Mouse (Mus musculus) midbrain, embryonic 11.5 days (tissue): Measurements from ENCODE around the gene Ddx43. TPM values are rescaled to one million over a fixed set of nuclear protein-coding genes. Genes with fewer than 3 reads are reported as not detected.

ENCODE experiments used
- ATAC-seq: fragments of 200-750 bp; cut with Nextera tagmentation; 2 replicates; pipeline ENCODE4 v1.8.0; 2017; ENCODE audit warnings: moderate TSS enrichment, moderate library complexity; ENCODE audit not compliant: low FRiP score
- DNase-seq: peaks from one replicate; pipeline ENCODE4 v3.0.0; 2015; ENCODE audit warnings: low spot score; ENCODE audit errors: missing footprints
- H3K27ac ChIP-seq: fragments of 300-500 bp; sonication (generic); 2 replicates; pipeline ENCODE4 v1.5.1; 2014; ENCODE audit warnings: low read depth, low read length
- H3K27me3 ChIP-seq: fragments of 300-500 bp; sonication (generic); 2 replicates; pipeline ENCODE4 v1.6.1; 2014; ENCODE audit warnings: mild to moderate bottlenecking, low read length, moderate library complexity, mixed read lengths; ENCODE audit not compliant: control insufficient read depth, insufficient read depth
- H3K36me3 ChIP-seq: fragments of 300-500 bp; sonication (generic); 2 replicates; pipeline ENCODE4 v1.6.1; 2014; ENCODE audit warnings: mild to moderate bottlenecking, low read length, moderate library complexity, mixed read lengths; ENCODE audit not compliant: control insufficient read depth, insufficient read depth
- H3K4me1 ChIP-seq: fragments of 300-500 bp; sonication (generic); 2 replicates; pipeline ENCODE4 v1.6.1; 2014; ENCODE audit warnings: low read length; ENCODE audit not compliant: control insufficient read depth, insufficient read depth
- H3K4me2 ChIP-seq: fragments of 300-500 bp; sonication (generic); 2 replicates; pipeline ENCODE4 v1.6.1; 2014; ENCODE audit warnings: mild to moderate bottlenecking, moderate library complexity
- H3K4me3 ChIP-seq: fragments of 300-500 bp; sonication (generic); 2 replicates; pipeline ENCODE4 v1.5.1; 2014; ENCODE audit warnings: low read depth, low read length
- H3K9ac ChIP-seq: fragments of 300-500 bp; sonication (generic); 2 replicates; pipeline ENCODE4 v1.6.1; 2014; ENCODE audit warnings: low read length
- H3K9me3 ChIP-seq: fragments of 300-500 bp; sonication (generic); 2 replicates; pipeline ENCODE4 v1.6.1; 2016; ENCODE audit warnings: low read length; ENCODE audit not compliant: control insufficient read depth
- WGBS: fragments of 180-500 bp; shearing (Covaris S2); extraction: QIAGEN DNeasy Blood & Tissue Kit; methylation state at CpG from one replicate; pipeline ENCODE4 v1.1.7; 2014; 5-methylcytosine and 5-hydroxymethylcytosine counted together
- polyA plus RNA-seq: library from polyadenylated mRNA; unstranded; fragments of >200 nt; fragmentation: Nextera tagmentation; extraction: Ambion mirVana; gene quantifications from 2 replicates; pipeline ENCODE4 v1.2.1, GENCODE M21; 2014

Gene Ddx43
- polyA plus RNA-seq, 1 experiment from 2014 or later = 0.56 TPM

- ATAC-seq (no peak), DNase-seq (no peak)
- Histone ChIP-seq H3K4me3 (no peak overlapping the region), H3K9ac (no peak overlapping the region), H3K4me1 (no peaks in the 10 kb centered on the region), H3K9me3 (no peaks in the 10 kb centered on the region), H3K4me2 (no peak overlapping the region), H3K36me3 (no peaks in the 10 kb centered on the region), H3K27ac (no peak overlapping the region), H3K27me3 (no peaks in the 10 kb centered on the region)
- WGBS = 86% methylated on average over 7 of the region's 7 CpGs
Measured at GRCm38 (mm10) chr9:78386947-78387346, 8.6 kb upstream of the Ddx43 start.

- peaks cover 15% of the 10 kb centered on the region for H3K27me3 ChIP-seq
- no peak overlapping the region for H3K27ac ChIP-seq
Measured at GRCm38 (mm10) chr9:78389981-78390380, 5.6 kb upstream of the Ddx43 start.

GRCm38 (mm10) chr9:78393741-78394140 is 1.8 kb upstream of the Ddx43 start:
- ATAC-seq = no peak
- H3K4me1 ChIP-seq = no peaks in the 10 kb centered on the region
- WGBS = 88% methylated on average over 10 of the region's 10 CpGs
- no peak overlapping the region for H3K9ac ChIP-seq
- no peak overlapping the region for H3K27ac ChIP-seq
- H3K36me3 ChIP-seq = no peaks in the 10 kb centered on the region
- H3K4me3 ChIP-seq = no peak overlapping the region
- no peak for DNase-seq
- H3K4me2 ChIP-seq = no peak overlapping the region
- peaks cover 41% of the 10 kb centered on the region for H3K27me3 ChIP-seq
- no peaks in the 10 kb centered on the region for H3K9me3 ChIP-seq

More at GRCm38 (mm10) chr9:78389981-78390380, 5.6 kb upstream of the Ddx43 start:
- ATAC-seq (no peak), DNase-seq (no peak)
- Histone ChIP-seq H3K9me3 (no peaks in the 10 kb centered on the region), H3K4me1 (no peaks in the 10 kb centered on the region), H3K4me3 (no peak overlapping the region), H3K36me3 (no peaks in the 10 kb centered on the region), H3K9ac (no peak overlapping the region), H3K4me2 (no peak overlapping the region)
- WGBS = 67% methylated on average over 5 of the region's 5 CpGs

GRCm38 (mm10) chr9:78394602-78395001 is 975 bp upstream of the Ddx43 start:
- Histone ChIP-seq H3K36me3 (no peaks in the 10 kb centered on the region), H3K4me3 (no peak overlapping the region), H3K9ac (no peak overlapping the region), H3K27me3 (peaks cover 41% of the 10 kb centered on the region), H3K27ac (no peak overlapping the region), H3K4me2 (no peak overlapping the region), H3K4me1 (no peaks in the 10 kb centered on the region), H3K9me3 (no peaks in the 10 kb centered on the region)
- DNase-seq (no peak), ATAC-seq (no peak)
- 68% methylated on average over 7 of the region's 7 CpGs for WGBS

GRCm38 (mm10) chr9:78395244-78395629 is 340 bp upstream of the Ddx43 start:
- DNase-seq = no peak
- Histone ChIP-seq H3K4me2 (no peak overlapping the region; the same call in 1 of the 2 replicates), H3K9me3 (no peaks in the 10 kb centered on the region), H3K4me1 (no peaks in the 10 kb centered on the region), H3K9ac (no peak overlapping the region), H3K36me3 (no peaks in the 10 kb centered on the region), H3K27me3 (peaks cover 41% of the 10 kb centered on the region), H3K27ac (no peak overlapping the region), H3K4me3 (peak overlapping the region; percentile 32; the same call in 1 of the 2 replicates)
- WGBS = 35% methylated on average over 11 of the region's 11 CpGs
- no peak for ATAC-seq

- no peak overlapping the region for H3K9ac ChIP-seq
- no peaks in the 10 kb centered on the region for H3K36me3 ChIP-seq
- H3K4me2 ChIP-seq = no peak overlapping the region
- H3K4me1 ChIP-seq = no peaks in the 10 kb centered on the region
- WGBS = 65% methylated on average over 9 of the region's 9 CpGs
- H3K27me3 ChIP-seq = peaks cover 41% of the 10 kb centered on the region
- DNase-seq (no peak), ATAC-seq (no peak)
- H3K4me3 ChIP-seq = no peak overlapping the region
- no peak overlapping the region for H3K27ac ChIP-seq
- no peaks in the 10 kb centered on the region for H3K9me3 ChIP-seq
Measured at GRCm38 (mm10) chr9:78396517-78396916, 940 bp downstream of the Ddx43 start.

- no peak overlapping the region for H3K4me3 ChIP-seq
- H3K36me3 ChIP-seq = no peaks in the 10 kb centered on the region
- peaks cover 20% of the 10 kb centered on the region for H3K27me3 ChIP-seq
- H3K27ac ChIP-seq = no peak overlapping the region
- H3K4me2 ChIP-seq = no peak overlapping the region
- no peaks in the 10 kb centered on the region for H3K4me1 ChIP-seq
- no peak for DNase-seq
- no peak overlapping the region for H3K9ac ChIP-seq
- WGBS = 87% methylated on average over 5 of the region's 5 CpGs
- H3K9me3 ChIP-seq = no peaks in the 10 kb centered on the region
- no peak for ATAC-seq
Measured at GRCm38 (mm10) chr9:78400570-78400969, 5.0 kb downstream of the Ddx43 start.

- Histone ChIP-seq H3K4me2 (no peak overlapping the region), H3K27me3 (peaks cover 10% of the 10 kb centered on the region), H3K9ac (no peak overlapping the region), H3K36me3 (no peaks in the 10 kb centered on the region), H3K9me3 (no peaks in the 10 kb centered on the region), H3K27ac (no peak overlapping the region), H3K4me1 (no peaks in the 10 kb centered on the region), H3K4me3 (no peak overlapping the region)
- no peak for DNase-seq
- WGBS = 94% methylated on average over 7 of the region's 7 CpGs
- no peak for ATAC-seq
Measured at GRCm38 (mm10) chr9:78401596-78401995, 6.0 kb downstream of the Ddx43 start.

GRCm38 (mm10) chr9:78427362-78427781 is 31.8 kb downstream of the Ddx43 start:
- peak overlapping the region; percentile 39 for H3K4me2 ChIP-seq
- no peaks in the 10 kb centered on the region for H3K4me1 ChIP-seq
- ATAC-seq (peak; percentile 63), DNase-seq (no peak)
- H3K36me3 ChIP-seq = no peaks in the 10 kb centered on the region
- peak overlapping the region; percentile 21; the same call in 1 of the 2 replicates for H3K9ac ChIP-seq
- peak overlapping the region; percentile 6 for H3K4me3 ChIP-seq
- no peaks in the 10 kb centered on the region for H3K27me3 ChIP-seq
- H3K27ac ChIP-seq = no peak overlapping the region
- WGBS = 27% methylated on average over 27 of the region's 27 CpGs
- H3K9me3 ChIP-seq = no peaks in the 10 kb centered on the region

- 85% methylated on average over 6 of the region's 6 CpGs for WGBS
- Histone ChIP-seq H3K4me1 (no peaks in the 10 kb centered on the region), H3K9ac (no peak overlapping the region), H3K4me2 (no peak overlapping the region), H3K27me3 (no peaks in the 10 kb centered on the region), H3K27ac (no peak overlapping the region), H3K36me3 (no peaks in the 10 kb centered on the region), H3K9me3 (no peaks in the 10 kb centered on the region), H3K4me3 (no peak overlapping the region)
- no peak for ATAC-seq
- DNase-seq = no peak
Measured at GRCm38 (mm10) chr9:78428185-78428584, 32.6 kb downstream of the Ddx43 start.
